Mouse (Mus musculus) right cerebral cortex, adult 18-20 months (tissue): Measurements from ENCODE around the gene Fam135a.
"Not testable (repeated sequence)": the region's sequence is repeated elsewhere in the genome, so short reads cannot be mapped to it uniquely, and the experiment has no call there.

ENCODE experiments used
- DNase-seq: peaks from one replicate; pipeline ENCODE4 v3.0.0; 2022; ENCODE audit warnings: mixed read lengths

The Fam135a gene

GRCm38 (mm10) chr1:24066706-24067105, 33.4 kb downstream of the Fam135a start:
- DNase-seq = no peak

- DNase-seq = no peak
Measured at GRCm38 (mm10) chr1:24055706-24056105, 44.4 kb downstream of the Fam135a start.

- no peak for DNase-seq
Measured at GRCm38 (mm10) chr1:24046730-24047510, 53.2 kb downstream of the Fam135a start.

- DNase-seq = no peak
Measured at GRCm38 (mm10) chr1:24045627-24046026, 54.5 kb downstream of the Fam135a start.

- DNase-seq = no peak
Measured at GRCm38 (mm10) chr1:24043007-24043406, 57.1 kb downstream of the Fam135a start.

GRCm38 (mm10) chr1:24033759-24034423, 66.2 kb downstream of the Fam135a start:
- no peak for DNase-seq

GRCm38 (mm10) chr1:24010821-24011220, 89.3 kb downstream of the Fam135a start:
- DNase-seq = no peak

GRCm38 (mm10) chr1:24010016-24010415, 90.1 kb downstream of the Fam135a start:
- DNase-seq = no peak

GRCm38 (mm10) chr1:24007621-24008020, 92.5 kb downstream of the Fam135a start:
- DNase-seq = no peak

GRCm38 (mm10) chr1:24005070-24005804, 94.9 kb downstream of the Fam135a start, which contains the start of gene Sdhaf4:
Sdhaf4 (minus strand) TSS chr1:24005656.
- peak; percentile 93 for DNase-seq

GRCm38 (mm10) chr1:23999318-23999717, 100.8 kb downstream of the Fam135a start:
- DNase-seq = no peak

- no peak for DNase-seq
Measured at GRCm38 (mm10) chr1:23998866-23999265, 101.3 kb downstream of the Fam135a start.

- no peak for DNase-seq
Measured at GRCm38 (mm10) chr1:23998120-23998810, 101.9 kb downstream of the Fam135a start.

GRCm38 (mm10) chr1:23997493-23997892, 102.6 kb downstream of the Fam135a start:
- DNase-seq = no peak

- DNase-seq = no peak
Measured at GRCm38 (mm10) chr1:23995420-23995819, 104.7 kb downstream of the Fam135a start.

GRCm38 (mm10) chr1:23983118-23983517, 117.0 kb downstream of the Fam135a start:
- DNase-seq = no peak

GRCm38 (mm10) chr1:23978281-23978680, 121.9 kb downstream of the Fam135a start:
- DNase-seq = peak; percentile 79

GRCm38 (mm10) chr1:23971159-23971558, 129.0 kb downstream of the Fam135a start:
- not testable (repeated sequence) for DNase-seq

GRCm38 (mm10) chr1:23968027-23968725, 132.0 kb downstream of the Fam135a start:
- DNase-seq = no peak

GRCm38 (mm10) chr1:23966226-23966625, 133.9 kb downstream of the Fam135a start:
- DNase-seq = no peak
